Mouse (Mus musculus) midbrain, embryonic 14.5 days (tissue): ENCODE data around the gene Col6a1. TPM values are rescaled to one million over a fixed set of nuclear protein-coding genes. Genes with fewer than 3 reads are reported as not detected.

Source experiments
- ATAC-seq: fragments of 200-750 bp; cut with Nextera tagmentation; 2 replicates; pipeline ENCODE4 v1.8.0; 2017; ENCODE audit warnings: moderate number of reproducible peaks, moderate library complexity; ENCODE audit not compliant: low FRiP score, low TSS enrichment
- DNase-seq: peaks from one replicate; pipeline ENCODE4 v3.0.0-alpha.2; 2015
- H3K27ac ChIP-seq: fragments of 300-500 bp; sonication (generic); replicated peaks from 2 replicates; pipeline ENCODE4 v1.5.1; 2014; ENCODE audit warnings: mild to moderate bottlenecking, low read depth, low read length, moderate library complexity
- H3K27me3 ChIP-seq: fragments of 300-500 bp; sonication (generic); 2 replicates; pipeline ENCODE4 v1.6.1; 2014; ENCODE audit warnings: low read length, control low read depth, mixed read lengths; ENCODE audit not compliant: control insufficient read depth, insufficient read depth
- H3K36me3 ChIP-seq: fragments of 300-500 bp; sonication (generic); 2 replicates; pipeline ENCODE4 v1.6.1; 2014; ENCODE audit warnings: low read length, control low read depth; ENCODE audit not compliant: control insufficient read depth, insufficient read depth
- H3K4me1 ChIP-seq: fragments of 300-500 bp; sonication (generic); 2 replicates; pipeline ENCODE4 v1.6.1; 2014; ENCODE audit warnings: mild to moderate bottlenecking, antibody characterized with exemption, low read length, control low read depth; ENCODE audit not compliant: control insufficient read depth, insufficient read depth
- H3K4me2 ChIP-seq: fragments of 300-500 bp; sonication (generic); 2 replicates; pipeline ENCODE4 v1.6.1; 2014; ENCODE audit warnings: mild to moderate bottlenecking, low read length, moderate library complexity
- H3K4me3 ChIP-seq: fragments of 300-500 bp; sonication (generic); replicated peaks from 2 replicates; pipeline ENCODE4 v1.5.1; 2014; ENCODE audit warnings: low read depth, low read length
- H3K9ac ChIP-seq: fragments of 300-500 bp; sonication (generic); replicated peaks from 2 replicates; pipeline ENCODE4 v1.6.1; 2014; ENCODE audit warnings: mild to moderate bottlenecking, low read length, moderate library complexity
- H3K9me3 ChIP-seq: fragments of 300-500 bp; sonication (generic); 2 replicates; pipeline ENCODE4 v1.6.1; 2016; ENCODE audit warnings: low read length, control low read depth, mixed read lengths; ENCODE audit not compliant: control insufficient read depth
- WGBS: fragments of 180-500 bp; shearing (Covaris S2); extraction: QIAGEN DNeasy Blood & Tissue Kit; methylation state at CpG from one replicate; pipeline ENCODE4 v1.1.7; 2014; 5-methylcytosine and 5-hydroxymethylcytosine counted together
- polyA plus RNA-seq: library from polyadenylated mRNA; unstranded; fragments of >200 nt; fragmentation: Nextera tagmentation; extraction: Ambion mirVana; gene quantifications from 2 replicates; pipeline ENCODE4 v1.2.1, GENCODE M21; 2014

The Col6a1 gene
- polyA plus RNA-seq, 1 experiment from 2014 or later: 15.7 TPM

DNA sequence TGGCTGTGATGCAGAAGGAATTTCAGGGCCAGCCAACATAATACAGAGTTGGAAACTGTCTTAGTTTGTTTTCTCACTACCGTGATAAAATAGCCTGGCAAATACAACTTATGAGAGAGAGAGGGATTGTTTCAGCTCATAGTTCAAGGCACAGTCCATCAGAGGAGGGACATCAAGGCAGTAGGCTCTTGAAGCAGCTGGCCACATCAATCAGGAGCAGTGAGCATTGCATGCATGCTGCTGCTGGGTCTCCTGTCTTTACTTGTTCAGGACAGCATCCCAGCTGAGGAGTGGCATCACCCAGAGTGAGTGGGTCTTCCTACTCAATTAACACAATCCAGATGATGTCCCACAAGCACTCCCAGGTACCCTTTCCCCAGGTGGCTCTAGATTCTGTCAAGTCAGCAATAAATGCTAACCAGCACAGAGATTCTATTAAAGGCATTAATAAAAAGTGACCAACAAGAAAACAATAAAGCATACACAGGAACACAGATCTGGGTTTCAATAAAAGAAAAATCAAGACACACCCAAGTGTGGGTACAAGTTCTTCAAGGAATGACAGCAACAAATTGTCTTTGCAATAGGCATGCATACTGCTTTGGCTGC is 58.7 kb downstream of the Col6a1 start:
- Histone ChIP-seq H3K27ac (no peak overlapping the region), H3K9ac (no peak overlapping the region), H3K9me3 (peaks cover 10% of the 10 kb centered on the region), H3K36me3 (no peaks in the 10 kb centered on the region), H3K4me3 (no peak overlapping the region), H3K4me2 (no peak overlapping the region), H3K4me1 (no peaks in the 10 kb centered on the region), H3K27me3 (no peaks in the 10 kb centered on the region)
- ATAC-seq (no peak), DNase-seq (no peak)
- WGBS: 91% methylated on average over 1 of the region's 1 CpGs

DNA sequence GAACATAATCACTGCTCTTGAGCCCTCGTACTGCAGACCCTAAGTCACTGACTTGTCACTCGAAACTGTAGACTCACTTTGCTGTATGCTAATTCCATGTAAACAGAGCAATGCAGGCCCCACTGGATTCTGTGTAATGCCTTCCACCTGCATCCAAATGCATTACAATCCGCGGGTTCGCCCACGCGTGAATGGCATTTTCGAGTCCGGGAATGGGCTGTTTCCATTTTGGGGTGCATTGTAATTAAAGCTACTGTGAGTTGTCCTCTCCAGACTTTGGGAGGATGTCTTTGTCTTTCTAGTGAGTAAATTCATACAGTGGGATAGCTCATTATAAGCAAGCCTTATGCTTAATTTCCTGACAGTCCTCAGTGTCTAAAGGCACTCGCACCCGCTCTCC is 60.4 kb downstream of the Col6a1 start:
- no peaks in the 10 kb centered on the region for H3K27me3 ChIP-seq
- no peak overlapping the region for H3K27ac ChIP-seq
- no peaks in the 10 kb centered on the region for H3K36me3 ChIP-seq
- H3K4me3 ChIP-seq: no peak overlapping the region
- H3K9me3 ChIP-seq: peaks cover 10% of the 10 kb centered on the region
- no peak overlapping the region for H3K4me2 ChIP-seq
- H3K9ac ChIP-seq: no peak overlapping the region
- no peak for DNase-seq
- no peak for ATAC-seq
- no peaks in the 10 kb centered on the region for H3K4me1 ChIP-seq
- WGBS: 91% methylated on average over 11 of the region's 11 CpGs

DNA sequence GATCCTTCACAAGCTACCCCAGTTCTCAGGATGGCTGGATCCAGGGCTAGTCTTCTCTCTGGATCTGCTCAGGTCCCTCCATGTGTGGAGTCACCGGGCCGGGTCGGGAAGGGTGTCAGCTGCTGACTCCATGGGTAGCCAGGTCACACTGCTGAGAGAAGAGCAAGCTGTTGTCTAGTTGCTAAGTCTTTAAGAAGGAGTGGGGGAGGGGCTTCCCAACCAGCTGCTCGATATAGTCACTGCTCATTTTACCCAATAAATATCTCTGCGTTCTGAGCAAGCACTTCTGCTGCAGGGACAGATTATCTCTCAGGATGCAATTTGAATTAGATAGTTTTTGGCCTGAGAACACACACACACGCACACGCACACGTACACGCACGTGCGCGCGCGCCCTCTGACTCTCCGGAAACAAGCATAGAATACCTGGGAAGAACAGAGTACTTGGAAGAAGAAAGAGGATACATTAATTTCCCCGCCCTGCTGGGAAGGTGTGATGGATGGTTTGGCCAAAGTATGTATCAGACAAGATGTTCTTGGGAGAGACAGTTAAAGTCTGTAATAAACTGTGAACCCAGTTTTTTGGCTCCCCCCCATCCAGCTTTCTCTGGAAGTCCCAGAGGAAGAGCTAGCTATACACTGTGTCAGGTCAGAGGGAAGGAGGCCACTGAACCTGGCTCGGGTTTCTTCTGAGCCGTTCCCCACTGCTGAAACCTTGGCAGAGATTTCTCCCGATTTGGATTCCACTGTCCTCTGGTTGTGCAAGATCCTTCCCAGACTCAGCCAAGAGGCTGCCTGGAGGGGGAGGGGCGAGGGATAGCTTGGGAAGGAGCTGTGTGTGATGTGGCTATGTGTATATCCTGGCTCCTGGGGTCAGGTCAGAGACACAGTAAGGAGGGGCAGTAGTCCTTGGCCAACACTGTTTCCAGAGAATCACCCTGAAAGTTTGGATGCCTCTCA is 61.5 kb downstream of the Col6a1 start:
- no peak overlapping the region for H3K9ac ChIP-seq
- no peaks in the 10 kb centered on the region for H3K4me1 ChIP-seq
- no peak overlapping the region for H3K4me2 ChIP-seq
- ATAC-seq (no peak), DNase-seq (no peak)
- peaks cover 10% of the 10 kb centered on the region for H3K9me3 ChIP-seq
- H3K27me3 ChIP-seq: no peaks in the 10 kb centered on the region
- H3K36me3 ChIP-seq: no peaks in the 10 kb centered on the region
- H3K27ac ChIP-seq: no peak overlapping the region
- WGBS: 82% methylated on average over 20 of the region's 20 CpGs
- no peak overlapping the region for H3K4me3 ChIP-seq

Other genes with a start within 250 kb of the Col6a1 start
- 36.8 and 45.9 TPM in 2 replicates for gene Lss, start 194.6 kb downstream of the Col6a1 start, polyA plus RNA-seq
- gene Spatc1l, start 163.9 kb downstream of the Col6a1 start, polyA plus RNA-seq: not detected in 2 replicates
- not detected in 2 replicates for gene Ftcd, start 150.5 kb downstream of the Col6a1 start, polyA plus RNA-seq
- gene Col6a2, start 102.5 kb downstream of the Col6a1 start, polyA plus RNA-seq: 1.6 and 11.4 TPM in 2 replicates
- gene Pcbp3, start 235.7 kb upstream of the Col6a1 start, polyA plus RNA-seq: 37.3 and 43.3 TPM in 2 replicates